Mouse (Mus musculus) thymus, adult 2 months (tissue): ENCODE measurements around the gene Rxylt1.

Source experiments
- CTCF ChIP-seq: fragments of 200-500 bp; IDR thresholded peaks from 2 replicates; pipeline ENCODE4 v1.5.1; 2012; ENCODE audit warnings: mild to moderate bottlenecking, control low read depth, low read length, moderate library complexity, borderline replicate concordance; ENCODE audit not compliant: control insufficient read depth, poor library complexity, insufficient read depth; ENCODE audit errors: extremely low read depth
- POLR2A ChIP-seq: fragments of 200-500 bp; IDR thresholded peaks from 2 replicates; pipeline ENCODE4 v1.6.1; 2012; ENCODE audit warnings: mild to moderate bottlenecking, low read length, control low read depth, moderate library complexity; ENCODE audit not compliant: control insufficient read depth, poor library complexity, insufficient read depth; ENCODE audit errors: extremely low read depth

- no peak for TF ChIP-seq POLR2A
- no peak for TF ChIP-seq CTCF
Observed at GRCm38 (mm10) chr10:122102675-122103074, 5.5 kb upstream of the Rxylt1 start.
